Mouse (Mus musculus): ENCODE measurements around the gene Cep104. TPM values are rescaled to one million over a fixed set of nuclear protein-coding genes. Genes with fewer than 3 reads are reported as not detected.

The Cep104 gene
- 10 to 100 TPM; 28.8 to 29.5 TPM for total RNA-seq (2021)
- long read RNA-seq, experiment 1, full-length matches to known transcripts = 21 of 51 reads
- long read RNA-seq, experiment 1, partial matches to known transcripts = 5 of 51 reads
- long read RNA-seq, experiment 1, other reads (novel, unspliced or antisense) = 25 of 51 reads
- long read RNA-seq, experiment 2, full-length matches to known transcripts = 3 of 25 reads
- long read RNA-seq, experiment 2, partial matches to known transcripts = 0 of 25 reads
- long read RNA-seq, experiment 2, other reads (novel, unspliced or antisense) = 22 of 25 reads

GRCm38 (mm10) chr4:153974431-153975291 is at the start of gene Cep104, which contains the start of gene Dffb:
Gene Cep104 (plus strand): TSS chr4:153975194.
Gene Dffb (minus strand): TSS chr4:153975126.
- DNase-seq = peak; percentile 94 to 97

DNA sequence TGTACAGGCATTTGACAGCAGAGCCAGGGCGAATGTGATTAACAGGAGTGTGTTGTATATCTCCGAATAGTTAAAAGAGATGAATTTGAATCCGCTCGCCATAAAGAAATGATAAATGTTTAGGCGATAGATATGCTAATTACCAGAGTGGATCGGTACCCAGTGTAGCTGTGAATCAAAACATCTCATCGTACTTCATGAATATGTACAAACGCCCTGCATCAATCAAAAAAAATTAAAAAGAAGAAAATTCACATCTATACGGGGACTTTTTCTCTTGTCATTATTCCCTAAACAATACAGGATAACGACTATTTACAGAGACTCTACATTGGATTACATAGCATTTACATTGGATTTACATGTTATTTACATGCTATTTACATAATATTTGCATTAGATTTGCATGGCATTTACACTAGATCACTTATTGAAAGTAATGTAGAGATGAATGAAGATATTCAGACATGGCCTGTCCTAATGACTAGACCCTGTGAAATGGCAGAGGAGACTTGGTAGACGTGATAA is 46.2 kb upstream of the Cep104 start:
- no peak for DNase-seq

DNA sequence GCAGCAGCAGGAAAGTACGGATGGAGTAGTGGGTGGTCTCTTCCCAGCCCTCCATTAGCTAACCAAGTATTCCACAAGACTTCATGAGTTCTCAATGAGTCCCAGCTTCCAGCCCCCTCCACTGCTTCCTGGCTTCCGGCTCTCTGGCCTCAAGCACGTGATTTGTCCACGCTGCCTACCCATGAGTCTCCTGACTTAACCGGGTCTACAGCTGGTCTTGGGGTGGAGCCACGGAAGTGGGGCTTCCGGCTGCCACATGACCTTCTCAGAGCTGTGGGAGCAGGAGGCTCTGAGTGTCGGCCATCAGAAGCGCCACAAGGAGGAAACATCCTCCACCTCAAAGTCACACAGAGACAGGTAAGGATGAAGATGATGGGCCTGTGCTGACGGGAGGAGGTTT is 45.6 kb upstream of the Cep104 start:
- DNase-seq = no peak

DNA sequence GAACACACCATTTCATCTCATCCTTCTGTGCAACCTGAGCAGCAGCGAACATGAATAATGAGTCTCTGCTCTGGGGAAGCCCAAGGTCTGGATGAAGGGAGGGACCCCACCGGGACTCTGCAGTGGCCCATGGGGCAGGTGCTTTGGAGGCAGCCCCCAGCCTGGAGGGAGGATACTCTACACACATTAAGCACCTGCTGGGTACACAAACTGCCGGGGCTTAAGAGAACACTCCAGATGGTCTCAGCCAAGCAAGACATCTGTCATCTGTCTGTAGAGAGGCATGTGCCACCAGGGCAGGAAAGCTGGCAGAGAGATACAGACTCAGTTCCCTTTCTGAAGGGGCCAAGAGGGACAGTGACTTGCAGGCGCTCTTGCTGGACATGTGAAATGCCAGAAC is 45.1 kb upstream of the Cep104 start:
- DNase-seq = no peak

- DNase-seq = peak in 1 of 2 experiments; percentile 40
Measured at GRCm38 (mm10) chr4:153943243-153943642, 31.8 kb upstream of the Cep104 start.

GRCm38 (mm10) chr4:153944261-153944660 is 30.7 kb upstream of the Cep104 start:
- no peak for DNase-seq

- no peak for DNase-seq
Measured at GRCm38 (mm10) chr4:153945741-153946140, 29.3 kb upstream of the Cep104 start.

DNA sequence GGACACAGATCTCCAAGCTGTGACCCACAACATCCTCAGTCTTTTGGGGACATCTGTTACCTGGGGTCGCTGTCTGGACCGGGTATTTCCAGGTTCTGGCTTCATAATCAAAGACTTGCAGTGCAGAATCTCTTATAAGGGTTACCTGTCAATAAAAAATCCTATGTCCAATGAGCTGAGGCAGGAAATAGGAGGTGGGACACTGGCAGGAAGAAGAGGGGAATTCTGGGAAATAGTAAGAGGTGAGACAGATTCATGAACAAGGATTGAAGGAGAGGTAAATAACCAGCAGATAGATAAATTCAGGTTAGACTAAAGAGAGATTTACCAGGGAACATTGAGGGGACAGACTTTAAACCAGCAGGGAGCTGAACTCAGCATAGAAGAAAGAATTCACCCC is 24.6 kb upstream of the Cep104 start:
- DNase-seq = no peak

DNA sequence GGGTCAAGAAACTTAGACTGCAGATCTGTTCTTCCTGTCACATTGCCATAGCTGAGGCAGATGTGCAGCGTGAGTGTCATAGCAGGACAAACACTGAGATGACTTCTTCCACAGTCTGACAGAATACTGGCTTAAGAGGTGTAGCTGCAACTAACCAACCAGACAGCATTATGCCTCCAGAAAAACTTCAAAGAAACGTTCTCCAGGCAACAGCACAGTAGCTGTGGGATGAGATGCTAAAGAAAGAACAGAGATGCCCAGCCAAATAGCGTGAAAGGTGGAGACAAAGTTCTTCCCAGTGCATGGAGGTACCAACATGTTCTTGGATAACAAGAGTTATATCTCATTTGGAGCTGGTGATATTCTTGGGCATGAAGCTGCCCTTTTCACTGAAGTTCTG is 23.8 kb upstream of the Cep104 start:
- DNase-seq = no peak

DNA sequence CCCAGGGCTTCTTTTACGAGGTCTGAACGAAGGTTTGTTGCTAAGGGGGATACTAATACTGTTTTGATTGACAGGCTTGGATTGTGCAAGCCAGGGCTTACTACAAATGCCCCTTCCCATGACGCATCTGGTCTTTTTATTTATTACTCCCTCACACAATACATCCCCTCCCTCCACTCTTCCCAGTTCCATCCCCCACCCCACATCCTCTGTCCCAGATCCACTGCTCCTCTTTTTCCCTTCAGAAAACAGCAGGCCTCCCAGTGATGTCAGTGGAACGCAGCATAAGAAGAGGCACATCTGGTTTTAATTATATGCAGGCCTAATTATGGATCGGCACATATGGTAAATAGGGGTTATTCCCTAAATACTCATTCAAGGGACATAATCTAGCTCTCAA is 23.3 kb upstream of the Cep104 start:
- no peak for DNase-seq

DNA sequence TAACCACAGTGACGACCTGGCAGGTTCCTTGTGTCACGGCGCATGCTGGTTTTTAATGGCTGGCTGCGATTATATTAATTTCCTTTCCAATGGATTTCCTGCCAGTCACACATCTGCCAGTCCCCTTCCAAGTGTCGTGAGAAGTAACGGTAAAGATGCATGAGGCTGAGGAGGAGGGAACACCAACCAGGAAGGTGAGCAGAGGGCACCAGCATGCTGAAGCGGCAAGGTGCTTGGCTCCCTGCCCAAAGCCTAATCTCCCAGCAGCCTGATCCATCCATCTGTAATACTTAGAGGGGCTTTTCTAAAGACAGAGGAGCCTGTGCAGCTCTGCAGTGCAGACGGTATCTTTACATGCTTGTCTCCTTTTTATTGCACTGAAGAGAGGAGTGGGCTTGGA is 19.3 kb upstream of the Cep104 start:
- no peak for DNase-seq

DNA sequence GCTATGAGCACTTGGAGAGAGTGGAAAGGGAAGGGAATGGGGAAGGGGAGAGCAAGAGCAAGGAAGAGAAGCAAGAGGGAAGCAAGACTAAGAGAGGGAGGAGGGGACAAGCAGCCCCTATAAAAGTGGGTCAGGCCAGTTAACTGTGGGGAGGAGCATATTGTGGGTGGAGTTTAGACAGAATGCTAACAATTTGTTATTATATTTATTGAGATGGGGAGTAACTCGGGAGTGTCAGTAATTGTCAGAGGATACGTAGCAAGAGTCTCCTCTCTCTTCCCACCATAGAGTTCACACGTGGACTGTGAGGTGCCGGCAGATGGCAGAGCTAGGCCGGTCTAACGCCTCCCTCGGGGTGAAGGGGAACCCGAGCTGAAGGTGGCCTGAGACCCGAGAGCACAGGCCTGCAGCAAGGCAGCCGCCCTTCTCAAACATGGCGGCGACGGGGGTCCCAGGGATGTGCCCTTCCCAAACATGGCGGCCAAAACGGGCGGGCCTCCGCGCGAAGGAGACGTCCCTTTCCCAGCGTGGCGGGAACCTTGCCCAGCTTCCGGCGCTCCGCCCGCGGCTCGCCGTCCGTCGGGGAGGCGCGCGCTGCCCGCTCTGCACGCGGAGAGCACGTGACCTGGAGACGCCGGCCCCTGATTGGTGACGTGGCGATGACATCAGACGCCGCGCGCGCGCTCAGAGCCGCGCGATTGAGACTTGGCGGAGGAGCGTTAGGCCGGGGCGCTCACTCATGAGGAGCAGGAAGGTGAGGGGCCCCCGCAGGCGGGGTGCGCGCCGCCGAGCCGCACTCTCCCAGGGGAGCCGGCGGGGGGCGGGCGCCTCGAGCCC is 18.2 kb upstream of the Cep104 start, which contains the start of gene A430005L14Rik:
A430005L14Rik (plus strand) TSS at position 669 of the 837 bp plus-strand sequence.
- DNase-seq = peak; percentile 96 to 98

GRCm38 (mm10) chr4:153957444-153958250 is 17.3 kb upstream of the Cep104 start:
- DNase-seq = no peak

DNA sequence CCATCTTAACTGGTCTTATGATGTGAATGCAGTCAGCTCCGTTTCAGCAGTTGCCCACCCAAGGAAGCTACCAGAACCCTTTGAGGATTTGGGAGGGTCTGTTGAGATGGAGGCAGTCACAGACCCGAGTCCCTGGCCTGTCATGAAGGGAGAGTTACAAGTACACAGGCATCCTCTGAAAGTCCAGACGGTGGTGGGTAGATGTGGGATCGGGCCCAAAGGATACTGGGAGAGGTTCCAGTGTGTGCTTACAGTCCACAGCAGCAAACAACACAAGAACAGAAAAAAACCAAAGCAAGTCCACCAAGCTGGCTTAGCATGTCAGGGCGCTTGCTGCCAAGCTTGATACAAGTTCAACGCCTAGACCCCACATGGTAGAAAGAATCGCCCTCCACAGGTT is 12.4 kb upstream of the Cep104 start:
- DNase-seq = no peak

DNA sequence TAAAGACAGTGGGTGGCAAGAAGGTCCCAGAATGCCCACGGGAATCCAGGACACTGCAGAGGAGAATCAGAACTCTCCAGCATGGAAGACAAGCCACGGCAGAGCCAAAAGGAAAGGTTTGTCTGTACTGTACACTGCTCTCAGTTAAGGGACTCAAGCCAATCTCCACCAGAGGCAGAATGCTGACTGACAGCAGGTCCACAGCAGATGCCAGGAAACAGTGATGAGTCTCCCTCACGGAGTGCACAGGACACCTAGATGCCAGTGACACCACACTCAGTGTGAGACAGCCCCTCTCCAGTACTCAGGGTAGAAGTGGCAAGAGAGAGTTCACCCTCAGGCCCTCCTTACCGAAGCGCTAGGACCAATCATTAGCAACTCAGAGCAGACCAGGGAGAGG is 8.3 kb upstream of the Cep104 start:
- no peak for DNase-seq

DNA sequence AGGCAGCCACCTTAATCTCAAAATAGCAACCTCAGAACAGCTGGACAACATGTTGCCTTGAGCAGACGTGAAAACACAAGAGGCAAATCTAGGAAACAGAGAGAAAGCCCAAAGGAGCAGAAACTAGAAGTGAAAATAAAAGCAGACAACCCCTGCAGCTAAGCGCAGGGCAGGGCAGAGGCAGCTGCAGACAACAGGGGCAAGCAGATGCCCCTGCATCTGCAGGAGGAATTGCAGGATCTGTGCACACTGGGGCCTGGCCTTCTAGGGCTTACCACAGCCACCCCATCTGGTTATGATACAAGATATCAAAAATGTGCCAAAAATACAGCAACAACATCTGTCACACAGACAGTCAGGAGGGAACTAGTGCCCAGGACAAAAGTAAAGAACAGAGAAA is 7.4 kb upstream of the Cep104 start:
- DNase-seq = no peak

- no peak for DNase-seq
Measured at GRCm38 (mm10) chr4:153968063-153968462, 6.9 kb upstream of the Cep104 start.

DNA sequence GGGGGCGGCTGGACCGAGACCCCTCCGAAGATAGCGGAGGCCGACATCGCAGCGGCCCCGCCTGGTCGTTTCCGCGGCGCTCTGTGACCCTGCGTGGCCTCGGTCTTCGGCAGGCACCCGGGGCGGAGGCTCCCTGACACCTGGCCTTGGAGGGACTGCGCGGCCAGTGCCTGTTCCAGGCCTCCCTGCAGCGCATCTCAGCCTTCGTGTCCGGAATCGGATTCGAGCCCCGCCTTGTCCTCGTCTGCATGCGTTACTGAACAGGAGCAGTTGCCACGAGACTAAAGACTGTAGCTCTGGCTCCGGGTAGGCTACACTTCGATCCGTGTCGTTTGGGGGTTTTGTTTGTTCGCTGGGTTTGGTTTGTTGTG is 283 bp downstream of the Cep104 start:
- DNase-seq = no peak

DNA sequence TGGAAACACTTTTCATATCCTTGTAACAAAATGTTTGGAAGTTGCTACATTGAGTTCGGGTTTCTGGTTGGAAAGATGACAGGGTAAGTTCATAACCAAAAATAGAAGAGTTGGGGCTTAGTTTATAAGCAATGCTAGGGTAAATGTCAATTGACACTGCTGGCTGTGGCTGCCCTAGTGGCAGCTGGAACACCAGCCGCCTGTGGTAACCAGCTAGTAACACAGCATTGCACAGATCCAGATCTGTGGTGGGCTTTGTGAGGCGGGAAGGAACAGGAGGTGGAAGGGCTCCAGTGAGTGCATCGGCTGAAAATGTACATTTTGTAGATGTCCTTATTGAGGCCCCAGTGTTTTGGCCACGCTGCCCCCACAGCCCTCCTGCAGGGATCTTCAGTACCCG is 774 bp downstream of the Cep104 start:
- DNase-seq = no peak

DNA sequence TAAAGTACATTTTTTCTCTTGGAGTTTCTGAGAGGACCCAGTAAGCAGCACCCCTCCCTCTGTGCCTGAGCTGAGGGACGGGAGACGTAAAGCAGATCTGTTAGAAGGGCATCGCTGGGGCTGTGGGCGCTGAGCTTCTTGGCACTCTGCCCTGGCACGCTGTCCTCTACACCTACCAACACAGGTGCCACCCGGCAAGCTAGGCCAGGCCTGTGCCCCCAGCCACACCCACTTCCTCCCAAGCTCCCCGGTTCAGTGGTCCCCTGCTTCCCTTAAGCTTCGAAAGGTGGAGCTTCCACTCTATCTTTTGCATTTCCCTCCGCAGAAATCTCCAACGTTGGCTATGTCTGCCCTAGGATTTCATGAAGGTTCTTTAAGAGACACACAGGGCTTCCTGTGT is 4.2 kb downstream of the Cep104 start:
- no peak for DNase-seq

DNA sequence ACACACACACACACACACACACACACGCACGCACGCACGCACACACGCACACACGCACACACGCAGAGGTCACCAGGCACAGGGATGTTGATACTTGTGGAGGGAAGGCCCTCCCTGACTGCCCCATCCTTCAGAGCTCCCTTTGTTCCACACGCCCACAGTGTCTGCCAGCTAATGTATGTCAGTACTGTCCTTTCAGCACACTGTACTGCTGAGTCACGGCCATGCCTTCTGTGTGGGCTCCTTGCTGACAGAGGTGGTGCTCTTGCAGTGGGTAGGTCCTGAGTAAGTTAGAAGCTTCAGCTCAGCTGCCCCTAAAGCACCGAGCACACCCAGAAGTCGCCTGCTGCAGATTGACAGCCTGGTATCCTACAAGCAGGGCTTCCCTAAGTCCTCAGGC is 5.5 kb downstream of the Cep104 start:
- no peak for DNase-seq

- DNase-seq = no peak
Measured at GRCm38 (mm10) chr4:153992715-153993114, 17.7 kb downstream of the Cep104 start.
